Mouse (Mus musculus) hindbrain, embryonic 16.5 days (tissue): ENCODE results near the gene Vmn2r6. TPM values are rescaled to one million over a fixed set of nuclear protein-coding genes. Genes with fewer than 3 reads are reported as not detected.
"Not testable (repeated sequence)": the region's sequence is repeated elsewhere in the genome, so short reads cannot be mapped to it uniquely, and the experiment has no call there.

Experiments
- ATAC-seq: fragments of 200-750 bp; cut with Nextera tagmentation; 2 replicates; pipeline ENCODE4 v1.8.0; 2017; ENCODE audit warnings: moderate TSS enrichment, moderate library complexity
- H3K27ac ChIP-seq: fragments of 300-500 bp; sonication (generic); 2 replicates; pipeline ENCODE4 v1.5.1; 2014; ENCODE audit warnings: low read depth, mild to moderate bottlenecking, control low read depth, low read length, moderate library complexity
- H3K27me3 ChIP-seq: fragments of 300-500 bp; sonication (generic); replicated peaks from 2 replicates; pipeline ENCODE4 v1.6.1; 2014; ENCODE audit warnings: low read length; ENCODE audit not compliant: control insufficient read depth, insufficient read depth
- H3K36me3 ChIP-seq: fragments of 300-500 bp; sonication (generic); 2 replicates; pipeline ENCODE4 v1.6.1; 2014; ENCODE audit warnings: mild to moderate bottlenecking, low read length, moderate library complexity, mixed read lengths; ENCODE audit not compliant: control insufficient read depth, insufficient read depth
- H3K4me1 ChIP-seq: fragments of 300-500 bp; sonication (generic); 2 replicates; pipeline ENCODE4 v1.6.1; 2014; ENCODE audit warnings: low read depth, low read length; ENCODE audit not compliant: control insufficient read depth, insufficient read depth
- H3K4me2 ChIP-seq: fragments of 300-500 bp; sonication (generic); 2 replicates; pipeline ENCODE4 v1.6.1; 2014; ENCODE audit warnings: mild to moderate bottlenecking, low read length, control low read depth, moderate library complexity
- H3K4me3 ChIP-seq: fragments of 300-500 bp; sonication (generic); 2 replicates; pipeline ENCODE4 v1.5.1; 2014; ENCODE audit warnings: mild to moderate bottlenecking, low read length, control low read depth, moderate library complexity
- H3K9ac ChIP-seq: fragments of 300-500 bp; sonication (generic); 2 replicates; pipeline ENCODE4 v1.6.1; 2014; ENCODE audit warnings: low read depth, mild to moderate bottlenecking, control low read depth, low read length, moderate library complexity
- H3K9me3 ChIP-seq: fragments of 300-500 bp; sonication (generic); 2 replicates; pipeline ENCODE4 v1.6.1; 2014; ENCODE audit warnings: mild to moderate bottlenecking, low read length, moderate library complexity; ENCODE audit not compliant: control insufficient read depth
- WGBS: fragments of 180-500 bp; shearing (Covaris S2); extraction: QIAGEN DNeasy Blood & Tissue Kit; methylation state at CpG from one replicate; pipeline ENCODE4 v1.1.7; 2014; 5-methylcytosine and 5-hydroxymethylcytosine counted together
- polyA plus RNA-seq: library from polyadenylated mRNA; unstranded; fragments of >200 nt; fragmentation: Nextera tagmentation; extraction: Ambion mirVana; gene quantifications from 2 replicates; pipeline ENCODE4 v1.2.1, GENCODE M21; 2015

The Vmn2r6 gene
- not detected in 2 replicates for polyA plus RNA-seq

- not testable (repeated sequence) for H3K4me3 ChIP-seq, H3K27me3 ChIP-seq, H3K4me1 ChIP-seq, H3K9ac ChIP-seq, ATAC-seq, H3K4me2 ChIP-seq, H3K9me3 ChIP-seq, H3K27ac ChIP-seq, H3K36me3 ChIP-seq
- 95% methylated on average over 2 of the region's 2 CpGs for WGBS
Measured at GRCm38 (mm10) chr3:64565730-64566129, at the start of gene Vmn2r6. Gene Vmn2r6, minus strand, starts transcription at chr3:64565830.

GRCm38 (mm10) chr3:64587618-64588017, 22.0 kb upstream of the Vmn2r6 start:
- no peaks in the 10 kb centered on the region for H3K27me3 ChIP-seq
- no peaks in the 10 kb centered on the region for H3K9me3 ChIP-seq
- no peak overlapping the region for H3K4me3 ChIP-seq
- ATAC-seq, result no peak
- no peaks in the 10 kb centered on the region for H3K36me3 ChIP-seq
- H3K27ac ChIP-seq, result no peak overlapping the region
- no peaks in the 10 kb centered on the region for H3K4me1 ChIP-seq
- no peak overlapping the region for H3K4me2 ChIP-seq
- H3K9ac ChIP-seq, result no peak overlapping the region
- WGBS, result 76% methylated on average over 9 of the region's 9 CpGs

GRCm38 (mm10) chr3:64568793-64569192, 3.2 kb upstream of the Vmn2r6 start:
- not testable (repeated sequence) for H3K4me3 ChIP-seq, H3K27me3 ChIP-seq, ATAC-seq, H3K27ac ChIP-seq, H3K36me3 ChIP-seq, H3K9me3 ChIP-seq, H3K4me2 ChIP-seq, H3K9ac ChIP-seq, H3K4me1 ChIP-seq
- 57% methylated on average over 2 of the region's 2 CpGs for WGBS

GRCm38 (mm10) chr3:64523585-64523984, 42.0 kb downstream of the Vmn2r6 start:
- ATAC-seq, H3K4me1 ChIP-seq, H3K27ac ChIP-seq, H3K4me3 ChIP-seq, H3K9me3 ChIP-seq, H3K9ac ChIP-seq, H3K36me3 ChIP-seq, H3K27me3 ChIP-seq, H3K4me2 ChIP-seq: not testable (repeated sequence)
- 78% methylated on average over 1 of the region's 1 CpGs for WGBS

- H3K36me3 ChIP-seq, H3K9me3 ChIP-seq, H3K4me2 ChIP-seq, H3K27me3 ChIP-seq, ATAC-seq, H3K27ac ChIP-seq, H3K4me3 ChIP-seq, H3K4me1 ChIP-seq, H3K9ac ChIP-seq: not testable (repeated sequence)
- WGBS, result no CpG with 5 or more reads among the region's 2 CpGs
Measured at GRCm38 (mm10) chr3:64509742-64510141, 55.9 kb downstream of the Vmn2r6 start, which contains the start of gene Vmn2r5. Gene Vmn2r5, minus strand, starts transcription at chr3:64509842.

Other genes with a start within 250 kb of the Vmn2r6 start
- not detected in 2 replicates for gene Vmn2r4, start 150.5 kb downstream of the Vmn2r6 start, polyA plus RNA-seq
- gene Vmn2r5, start 56.0 kb downstream of the Vmn2r6 start, polyA plus RNA-seq, result not detected in 2 replicates